ENCODE assay signal across 17 mouse cellular contexts in genomic region chr6:90720201-90720600, GRCm38 (mm10).
DNase-seq lines count a peak whose midpoint lies in the region; ATAC-seq and TF ChIP-seq lines count a peak whose summit lies in the region.
"Had no signal": no experiment of that assay in that cellular context is flagged by ENCODE, and none has a peak within 500 bp of the region (broad histone marks: within the 10 kb centered on the region; RNA-seq: fewer than 3 reads in every experiment).

No protein-coding gene starts in this region.

- 57% methylated on average over 3 of the region's 3 CpGs for WGBS in intestine, embryonic 16.5 days
- 50% methylated on average over 3 of the region's 3 CpGs for WGBS in intestine, postnatal 0 days
- 17% methylated on average over 3 of the region's 3 CpGs for WGBS in kidney, adult 2 months
- WGBS in forebrain, embryonic 13.5 days: 71% methylated on average over 3 of the region's 3 CpGs

- TF ChIP-seq POLR2A in kidney, adult 2 months (IDR thresholded peaks at IDR 0.05; ENCODE audit: low read depth, low read length): no peak

- H3K27me3 ChIP-seq in intestine, embryonic 16.5 days (replicated peaks; ENCODE audit: control insufficient read depth, insufficient read depth, low read length): no peaks in the 10 kb centered on the region
- H3K27me3 ChIP-seq in intestine, postnatal 0 days (replicated peaks; ENCODE audit: control insufficient read depth, insufficient read depth, low read length): no peaks in the 10 kb centered on the region
- no peaks in the 10 kb centered on the region for H3K27me3 ChIP-seq in kidney, adult 2 months (replicated peaks; ENCODE audit: control insufficient read depth, insufficient read depth, low read length)
- H3K27me3 ChIP-seq in forebrain, embryonic 13.5 days: no peaks in the 10 kb centered on the region
- H3K27me3 ChIP-seq: forebrain, embryonic 15.5 days; heart, embryonic 13.5 days; limb, embryonic 13.5 days; neural tube, embryonic 12.5 days had no signal

- H3K4me1 ChIP-seq in intestine, embryonic 16.5 days (ENCODE audit: control insufficient read depth, insufficient read depth, low read length): peaks cover 25% of the 10 kb centered on the region
- no peaks in the 10 kb centered on the region for H3K4me1 ChIP-seq in intestine, postnatal 0 days (replicated peaks; ENCODE audit: control insufficient read depth, insufficient read depth, low read length)
- peaks cover 44% of the 10 kb centered on the region for H3K4me1 ChIP-seq in kidney, adult 2 months (ENCODE audit: control insufficient read depth, insufficient read depth, low read length)
- H3K4me1 ChIP-seq in forebrain, embryonic 13.5 days: peaks cover 52% of the 10 kb centered on the region

- peak; percentile 73 for DNase-seq in A20 (ENCODE audit: low read depth, low spot score)
- peak; percentile 82 for DNase-seq in kidney, adult 2 months
- peak; percentile 66 to 81 for DNase-seq in kidney, postnatal 25 days
- DNase-seq in cerebellum, adult 11 months: no peak
- DNase-seq: lung, adult 18-20 months; right cerebral cortex, postnatal 14 days; thymus, adult 18-20 months had no signal

- no peaks in the 10 kb centered on the region for H3K36me3 ChIP-seq in intestine, embryonic 16.5 days (ENCODE audit: control insufficient read depth, insufficient read depth, low read length)
- no peaks in the 10 kb centered on the region for H3K36me3 ChIP-seq in intestine, postnatal 0 days (ENCODE audit: control insufficient read depth, insufficient read depth)
- H3K36me3 ChIP-seq in kidney, adult 2 months (ENCODE audit: control insufficient read depth, insufficient read depth, low read length): no peaks in the 10 kb centered on the region
- H3K36me3 ChIP-seq in forebrain, embryonic 13.5 days (ENCODE audit: poor library complexity, severe bottlenecking): no peaks in the 10 kb centered on the region
- H3K36me3 ChIP-seq: embryonic facial prominence, embryonic 10.5 days; forebrain, embryonic 15.5 days; heart, embryonic 13.5 days; limb, embryonic 13.5 days; neural tube, embryonic 12.5 days had no signal

- H3K27ac ChIP-seq in intestine, embryonic 16.5 days (ENCODE audit: low read length): 0 out of 2 replicates have a peak overlapping the region, but pooled peaks have one; percentile 5
- H3K27ac ChIP-seq in intestine, postnatal 0 days (ENCODE audit: low read depth, low read length): no peak overlapping the region
- H3K27ac ChIP-seq in kidney, adult 2 months (ENCODE audit: insufficient read depth, low read depth, low read length): peak overlapping the region; percentile 28
- no peak overlapping the region for H3K27ac ChIP-seq in forebrain, embryonic 13.5 days
- H3K27ac ChIP-seq: embryonic facial prominence, embryonic 10.5 days; forebrain, embryonic 15.5 days; hindbrain, postnatal 0 days; limb, embryonic 13.5 days; neural tube, embryonic 12.5 days had no signal

- H3K4me2 ChIP-seq in intestine, embryonic 16.5 days (ENCODE audit: low read depth, low read length): no peak overlapping the region
- no peak overlapping the region for H3K4me2 ChIP-seq in intestine, postnatal 0 days (replicated peaks; ENCODE audit: low read depth)
- no peak overlapping the region for H3K4me2 ChIP-seq in forebrain, embryonic 13.5 days
- H3K4me2 ChIP-seq: forebrain, embryonic 15.5 days; heart, embryonic 13.5 days; limb, embryonic 13.5 days; neural tube, embryonic 12.5 days had no signal

- ATAC-seq in intestine, embryonic 16.5 days: no peak
- ATAC-seq in intestine, postnatal 0 days: no peak
- no peak for ATAC-seq in forebrain, embryonic 13.5 days
- ATAC-seq in monocyte, adult 5-6 weeks (replicated peaks; ENCODE audit: insufficient number of reproducible peaks, low FRiP score, low TSS enrichment, poor library complexity, severe bottlenecking): no peak
- ATAC-seq: forebrain, embryonic 15.5 days; hindbrain, postnatal 0 days had no signal

- no peak overlapping the region for H3K9ac ChIP-seq in intestine, embryonic 16.5 days (ENCODE audit: low read depth, low read length)
- no peak overlapping the region for H3K9ac ChIP-seq in intestine, postnatal 0 days (ENCODE audit: low read depth, low read length)
- H3K9ac ChIP-seq in forebrain, embryonic 13.5 days: no peak overlapping the region
- H3K9ac ChIP-seq: forebrain, embryonic 15.5 days; heart, embryonic 13.5 days; limb, embryonic 13.5 days; neural tube, embryonic 12.5 days had no signal

- TF ChIP-seq CTCF in intestine, postnatal 0 days (IDR thresholded peaks at IDR 0.05; ENCODE audit: low read depth): no peak
- no peak for TF ChIP-seq CTCF in kidney, adult 2 months (conservative IDR thresholded peaks at IDR 0.05; ENCODE audit: insufficient read depth, insufficient read length, low read depth, low read length)

- no peak overlapping the region for H3K4me3 ChIP-seq in intestine, embryonic 16.5 days (ENCODE audit: low read length)
- no peak overlapping the region for H3K4me3 ChIP-seq in intestine, postnatal 0 days (ENCODE audit: low read depth, low read length)
- H3K4me3 ChIP-seq in kidney, adult 2 months (ENCODE audit: insufficient read depth, low read depth, low read length): no peak overlapping the region
- H3K4me3 ChIP-seq in forebrain, embryonic 13.5 days: no peak overlapping the region
- H3K4me3 ChIP-seq: embryonic facial prominence, embryonic 10.5 days; forebrain, embryonic 15.5 days; heart, embryonic 13.5 days; limb, embryonic 13.5 days; neural tube, embryonic 12.5 days had no signal

- no peaks in the 10 kb centered on the region for H3K9me3 ChIP-seq in intestine, embryonic 16.5 days (ENCODE audit: control insufficient read depth, low read length)
- no peaks in the 10 kb centered on the region for H3K9me3 ChIP-seq in intestine, postnatal 0 days (ENCODE audit: control insufficient read depth)
- no peaks in the 10 kb centered on the region for H3K9me3 ChIP-seq in forebrain, embryonic 13.5 days (replicated peaks)
- H3K9me3 ChIP-seq: embryonic facial prominence, embryonic 10.5 days; forebrain, embryonic 15.5 days; heart, embryonic 13.5 days; limb, embryonic 13.5 days; neural tube, embryonic 12.5 days had no signal

Comparison
In these comparisons a context has a peak if more than half of its experiments do, and no peak if none do; other contexts are left out.
1. H3K27ac ChIP-seq: peak in intestine, embryonic 16.5 days (single experiment) and kidney, adult 2 months (single experiment); none in intestine, postnatal 0 days (single experiment) and forebrain, embryonic 13.5 days (single experiment).